Mouse (Mus musculus): ENCODE measurements around the gene Tnni1. TPM values are rescaled to one million over a fixed set of nuclear protein-coding genes. Genes with fewer than 3 reads are reported as not detected.

Gene Tnni1
- not detected for polyA plus RNA-seq (2014; fragmentation: Illumina TruSeq; extraction: RNeasy Lipid Tissue Mini Kit (QIAGEN cat#74804); ENCODE audit: low replicate concordance)

DNA sequence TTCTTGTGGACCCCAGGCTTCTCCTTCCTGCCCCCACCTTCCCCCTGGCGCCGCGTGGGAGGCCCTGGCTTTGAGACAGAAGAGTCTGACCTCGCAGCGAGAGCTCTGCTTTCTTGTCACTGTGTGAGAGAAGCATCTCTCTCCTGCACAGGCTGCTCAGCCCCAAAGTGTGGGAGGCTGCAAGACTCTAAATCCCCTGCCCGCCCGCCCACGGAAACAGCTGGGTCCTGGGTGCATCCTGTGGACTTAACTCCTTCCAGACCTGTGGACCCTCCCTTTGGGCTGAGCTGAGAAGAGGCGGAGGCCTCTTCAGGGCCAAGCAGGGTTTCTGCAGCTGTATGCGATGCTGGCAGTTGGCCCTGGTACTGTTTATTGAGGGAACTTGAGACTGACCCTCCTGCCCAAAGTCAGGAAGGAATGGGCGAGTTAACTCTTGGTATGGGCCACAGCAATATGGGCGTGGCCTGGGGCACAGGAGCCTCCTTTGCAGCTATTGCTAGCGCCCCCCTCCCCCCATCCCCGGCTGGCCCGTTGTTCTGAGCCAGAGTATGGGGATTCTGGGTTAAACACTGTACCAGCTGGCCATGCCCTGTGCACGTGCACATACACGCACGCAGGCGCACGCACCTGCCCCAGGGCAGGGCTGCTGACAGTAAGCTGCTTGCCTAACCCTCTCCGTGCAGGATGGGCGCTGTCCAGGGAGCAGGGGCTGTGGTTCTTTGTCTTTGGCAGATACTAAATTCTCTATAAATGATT, at the start of gene Tnni1:
Gene Tnni1, plus strand, starts transcription at position 655 of the 756 bp plus-strand sequence.

DNA sequence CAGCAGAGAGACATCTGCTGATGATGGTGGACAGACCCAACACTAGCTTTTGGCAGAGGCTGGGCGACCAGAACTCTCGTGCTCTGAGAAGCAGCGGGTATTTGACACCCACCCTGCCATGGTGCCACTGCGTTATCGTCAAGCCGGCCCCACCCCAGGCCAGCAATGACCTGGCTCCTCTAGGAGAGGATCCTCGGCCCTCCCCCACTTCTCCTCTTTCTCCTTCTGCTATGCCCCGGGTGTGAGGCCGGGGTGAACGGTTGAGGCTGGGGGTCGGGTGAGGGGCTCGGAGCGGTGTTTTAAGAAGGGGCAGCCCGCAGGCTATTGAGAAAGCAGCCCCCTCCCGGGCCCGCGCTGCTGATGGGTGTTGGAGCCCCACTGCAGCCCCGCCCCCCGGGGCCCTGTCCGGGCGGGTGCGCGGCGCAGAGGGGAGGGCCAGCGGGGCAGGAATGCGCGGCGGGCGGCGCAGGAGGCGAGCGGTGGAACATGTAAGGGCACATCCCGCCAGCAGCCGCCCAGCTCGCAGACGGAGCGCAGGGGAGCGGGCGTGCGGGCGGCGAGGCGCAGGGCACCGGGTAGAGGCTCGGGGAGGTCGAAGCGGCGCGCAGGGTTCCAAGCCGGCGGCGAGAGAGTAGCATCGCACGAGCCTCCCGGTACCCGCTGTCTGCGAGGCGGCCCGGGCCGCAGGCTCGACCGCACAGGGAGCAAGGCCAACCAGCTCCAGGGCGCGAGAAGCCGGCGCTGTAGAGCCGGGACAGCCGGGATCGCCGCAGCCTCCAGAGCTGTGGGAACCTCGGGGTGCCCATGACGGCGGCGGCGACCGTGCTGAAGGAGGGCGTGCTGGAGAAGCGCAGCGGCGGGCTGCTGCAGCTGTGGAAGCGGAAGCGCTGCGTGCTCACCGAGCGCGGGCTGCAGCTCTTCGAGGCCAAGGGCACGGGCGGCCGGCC, 13.3 kb upstream of the Tnni1 start, which contains the start of gene Phlda3:
Gene Phlda3, plus strand, starts transcription at position 475 of the 947 bp plus-strand sequence.

DNA sequence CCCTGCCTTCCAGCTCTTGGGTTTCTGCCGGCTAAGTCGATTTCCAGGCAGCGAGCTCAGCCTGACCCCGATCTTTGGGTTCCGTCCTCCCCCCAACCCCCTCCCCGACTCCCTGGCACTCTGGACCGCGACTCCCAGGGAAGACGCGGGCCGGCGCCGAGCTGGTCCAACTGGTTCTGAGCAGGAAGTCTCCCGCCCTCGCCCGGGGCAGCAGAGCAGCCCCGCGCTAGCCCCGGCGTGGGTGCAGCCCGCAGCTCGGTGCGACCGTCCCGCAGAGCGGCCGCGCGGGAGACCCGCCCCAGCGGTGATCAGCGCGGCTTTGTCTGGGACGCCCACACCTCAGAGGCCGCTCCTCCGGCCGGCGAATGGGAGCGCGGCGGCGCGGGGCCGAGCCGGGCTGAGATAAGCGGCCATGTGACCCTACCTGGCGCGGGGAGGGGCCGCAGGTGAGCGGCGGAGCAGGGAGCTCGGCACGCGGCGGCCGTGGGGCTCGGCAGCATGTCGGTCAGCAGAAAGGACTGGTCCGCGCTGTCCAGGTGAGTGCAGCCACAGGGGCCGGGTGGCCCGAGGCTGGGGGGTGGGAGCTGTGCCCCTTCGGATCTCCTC, 39.4 kb downstream of the Tnni1 start, which contains the start of gene Lad1:
Gene Lad1, plus strand, starts transcription at position 118 of the 606 bp plus-strand sequence.

DNA sequence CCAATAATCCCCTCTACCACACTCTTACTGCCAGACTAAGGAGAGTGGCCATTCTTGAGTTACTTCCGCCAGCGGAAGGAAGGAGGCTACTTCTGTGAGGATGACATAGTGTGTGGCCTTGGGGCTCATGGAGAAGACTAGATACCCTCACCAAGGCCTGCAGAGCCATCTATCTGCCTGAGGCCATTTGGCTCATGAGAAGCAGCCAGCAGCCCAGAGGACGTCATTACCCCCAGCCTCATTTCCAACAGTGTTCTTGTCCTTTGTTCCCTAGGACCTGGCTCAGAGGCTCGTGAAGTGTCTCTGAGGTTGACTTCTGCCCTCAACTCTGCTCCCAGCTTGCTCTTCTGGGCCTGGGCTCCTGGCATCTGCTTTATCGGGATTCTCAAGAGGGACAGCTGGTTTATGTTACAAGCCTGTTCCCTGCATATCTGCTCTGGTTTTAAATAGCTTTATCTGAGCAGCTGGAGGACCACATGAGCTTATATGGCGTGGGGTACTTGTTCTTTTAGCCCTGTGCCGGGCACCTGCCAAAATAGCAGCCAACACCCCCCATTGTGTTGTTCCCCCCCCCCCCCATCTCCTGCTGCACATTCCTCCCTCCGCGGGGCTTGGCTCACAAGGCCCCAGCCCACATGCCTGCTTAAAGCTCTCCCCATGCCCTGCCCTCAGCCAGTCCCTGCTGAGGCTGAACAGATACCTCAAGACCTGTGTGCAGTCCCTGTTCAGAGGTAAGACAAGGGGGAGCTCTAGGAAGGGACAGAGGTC, 56.7 kb downstream of the Tnni1 start, which contains the start of gene Tnnt2:
Gene Tnnt2, plus strand, starts transcription at position 639 of the 768 bp plus-strand sequence.

Other genes starting within 250 kb of the Tnni1 start
- 4.9 TPM for gene Nav1, start 172.1 kb upstream of the Tnni1 start, polyA plus RNA-seq (2014; fragmentation: Illumina TruSeq; extraction: RNeasy Lipid Tissue Mini Kit (QIAGEN cat#74804); ENCODE audit: low replicate concordance)
- 11.0 TPM for gene Csrp1, start 59.4 kb upstream of the Tnni1 start, polyA plus RNA-seq (2014; fragmentation: Illumina TruSeq; extraction: RNeasy Lipid Tissue Mini Kit (QIAGEN cat#74804); ENCODE audit: low replicate concordance)
- not detected for gene Phlda3, start 13.3 kb upstream of the Tnni1 start, polyA plus RNA-seq (2014; fragmentation: Illumina TruSeq; extraction: RNeasy Lipid Tissue Mini Kit (QIAGEN cat#74804); ENCODE audit: low replicate concordance)
- gene Lad1, start 39.2 kb downstream of the Tnni1 start, polyA plus RNA-seq (2014; fragmentation: Illumina TruSeq; extraction: RNeasy Lipid Tissue Mini Kit (QIAGEN cat#74804); ENCODE audit: low replicate concordance): 6.2 TPM
- gene Tnnt2, start 56.9 kb downstream of the Tnni1 start, polyA plus RNA-seq (2014; fragmentation: Illumina TruSeq; extraction: RNeasy Lipid Tissue Mini Kit (QIAGEN cat#74804); ENCODE audit: low replicate concordance): 0.93 TPM
- gene Pkp1, start 139.8 kb downstream of the Tnni1 start, polyA plus RNA-seq (2014; fragmentation: Illumina TruSeq; extraction: RNeasy Lipid Tissue Mini Kit (QIAGEN cat#74804); ENCODE audit: low replicate concordance): 2.0 TPM
- not detected for gene Igfn1, start 226.9 kb downstream of the Tnni1 start, polyA plus RNA-seq (2014; fragmentation: Illumina TruSeq; extraction: RNeasy Lipid Tissue Mini Kit (QIAGEN cat#74804); ENCODE audit: low replicate concordance)
- 0.63 TPM for gene Tmem9, start 228.7 kb downstream of the Tnni1 start, polyA plus RNA-seq (2014; fragmentation: Illumina TruSeq; extraction: RNeasy Lipid Tissue Mini Kit (QIAGEN cat#74804); ENCODE audit: low replicate concordance)